Mouse (Mus musculus) adrenal gland, postnatal 10 days (tissue): Measurements from ENCODE around the gene Il5. TPM values are rescaled to one million over a fixed set of nuclear protein-coding genes. Genes with fewer than 3 reads are reported as not detected.

Source experiments
- DNase-seq: peaks from one replicate; pipeline ENCODE4 v3.0.0; 2021; ENCODE audit warnings: mixed read lengths
- microRNA-seq: library from miRNA; unstranded; fragments of <30 nt; microRNA quantifications from one replicate; pipeline ENCODE4 v1.2.0, GENCODE M21; 2021
- total RNA-seq, 2 experiments: library from RNA; stranded (reverse); gene quantifications; 2 replicates each; pipeline ENCODE4 v1.2.3; 2021

Gene Il5
- total RNA-seq, 2 experiments from 2014 or later = not detected

DNA sequence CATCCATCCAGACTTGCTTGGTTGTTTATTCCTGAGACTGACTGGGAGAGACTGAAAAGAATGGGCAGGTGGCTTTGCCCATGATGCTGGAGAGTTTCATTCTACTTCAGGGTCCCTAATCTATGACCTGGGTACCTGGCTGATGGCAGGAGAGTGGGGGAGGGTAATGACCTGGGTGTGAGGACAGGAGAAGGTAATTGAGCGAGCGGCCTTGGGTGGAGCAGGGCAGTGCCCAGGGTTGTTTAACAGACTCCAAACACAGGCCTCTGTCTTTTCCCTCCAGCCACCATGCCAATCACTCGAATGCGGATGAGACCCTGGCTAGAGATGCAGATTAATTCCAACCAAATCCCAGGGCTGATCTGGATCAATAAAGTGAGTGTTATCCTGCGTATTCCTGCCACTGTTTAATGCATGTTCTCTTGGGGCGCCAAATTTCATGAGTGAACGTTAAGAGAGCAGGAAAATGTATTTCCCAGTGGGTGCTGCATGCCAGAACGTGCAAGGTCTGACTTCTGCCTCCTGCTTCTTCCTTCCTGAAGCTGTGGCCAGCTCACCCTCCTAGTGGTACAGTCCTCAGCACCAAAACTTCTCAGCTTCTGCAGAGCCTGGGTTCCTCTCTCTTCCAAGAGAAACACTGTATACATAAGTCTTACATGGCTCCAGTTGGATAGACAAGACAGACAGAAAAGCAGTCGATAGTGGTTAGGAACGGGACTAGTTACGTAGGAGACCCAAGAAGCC lies 50.6 kb downstream of the Il5 start:
- no peak for DNase-seq

DNA sequence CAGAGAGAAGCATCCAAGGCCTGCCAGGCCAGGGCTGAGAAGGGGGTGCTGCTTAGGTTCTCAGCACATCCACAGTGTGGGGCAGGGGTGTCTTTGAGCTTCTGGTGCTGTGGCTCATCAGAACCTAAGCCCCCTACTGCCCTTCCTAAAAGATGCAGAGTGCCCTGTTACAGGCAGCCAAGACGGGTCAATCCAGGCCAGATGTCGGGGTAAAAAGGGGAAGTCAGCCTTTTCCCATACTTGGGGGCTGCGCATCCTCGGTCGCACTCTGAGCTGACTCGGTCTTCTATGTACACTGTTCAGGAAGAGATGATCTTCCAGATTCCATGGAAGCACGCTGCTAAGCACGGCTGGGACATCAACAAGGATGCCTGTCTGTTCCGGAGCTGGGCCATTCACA lies 51.9 kb downstream of the Il5 start:
- no peak for DNase-seq

DNA sequence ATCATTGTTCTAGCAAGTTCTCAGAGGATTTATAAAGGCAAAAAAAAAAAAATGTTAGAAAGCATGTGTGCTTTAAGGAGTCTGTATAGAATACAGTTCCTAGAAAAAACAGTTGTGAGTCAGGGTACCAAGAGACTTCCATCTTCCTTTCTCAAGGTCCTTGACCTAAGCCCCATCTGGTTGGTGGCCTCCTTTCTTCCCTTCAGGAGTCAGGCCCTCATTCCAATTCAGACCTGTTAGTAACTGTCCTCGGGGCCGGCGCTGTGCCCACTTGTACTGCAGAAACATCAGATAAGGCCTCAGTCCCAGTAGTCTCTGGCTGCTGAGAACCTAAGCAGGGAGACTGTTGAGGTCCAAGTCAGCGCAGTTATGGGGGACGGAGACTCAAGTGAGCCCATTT lies 52.5 kb downstream of the Il5 start, which contains the start of gene Gm17334:
Gene Gm17334 (minus strand): TSS at position 101 of the 400 bp plus-strand sequence.
- no peak for DNase-seq

DNA sequence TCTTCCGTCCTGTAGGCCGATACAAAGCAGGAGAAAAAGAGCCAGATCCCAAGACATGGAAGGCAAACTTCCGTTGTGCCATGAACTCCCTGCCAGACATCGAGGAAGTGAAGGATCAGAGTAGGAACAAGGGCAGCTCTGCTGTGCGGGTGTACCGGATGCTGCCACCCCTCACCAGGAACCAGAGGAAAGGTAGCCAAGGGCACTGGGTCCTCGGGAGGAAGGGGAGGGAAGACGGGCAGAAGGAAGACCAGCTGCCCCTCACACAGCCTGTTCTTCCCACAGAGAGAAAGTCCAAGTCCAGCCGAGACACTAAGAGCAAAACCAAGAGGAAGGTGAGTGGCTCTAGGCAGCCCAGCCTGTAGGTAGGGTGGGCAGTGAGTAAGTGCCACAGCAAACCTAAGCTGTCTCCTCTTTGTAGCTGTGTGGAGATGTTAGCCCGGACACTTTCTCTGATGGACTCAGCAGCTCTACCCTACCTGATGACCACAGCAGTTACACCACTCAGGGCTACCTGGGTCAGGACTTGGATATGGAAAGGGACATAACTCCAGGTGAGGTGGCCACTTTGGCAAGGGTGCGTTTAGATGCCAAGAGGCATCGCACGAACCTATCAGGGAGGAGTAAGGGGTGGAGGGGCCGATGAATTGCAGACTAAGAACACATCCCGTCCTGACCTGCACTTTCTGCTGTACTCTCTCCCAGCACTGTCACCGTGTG lies 53.2 kb downstream of the Il5 start:
- no peak for DNase-seq

Small RNAs within 50 kb of the gene (microRNA-seq; reads per million reads assigned to microRNA genes)
- gene Mir7671 = not detected

Other genes starting within 250 kb of the Il5 start
- not detected for gene Gm9945, start 240.6 kb upstream of the Il5 start, total RNA-seq
- gene Sowaha, start 240.5 kb upstream of the Il5 start, total RNA-seq = under 1 TPM; 0.60 to 0.94 TPM
- gene Sept8, start 201.5 kb upstream of the Il5 start, total RNA-seq = 10 to 100 TPM; 41.2 to 49.2 TPM
- 10 to 100 TPM; 24.2 to 26.5 TPM for gene Kif3a, start 153.4 kb upstream of the Il5 start, total RNA-seq
- gene Il4, start 102.1 kb upstream of the Il5 start, total RNA-seq = not detected
- not detected for gene Il13, start 86.1 kb upstream of the Il5 start, total RNA-seq
- 10 to 100 TPM; 12.6 to 16.8 TPM for gene Rad50, start 13.5 kb upstream of the Il5 start, total RNA-seq
- 10 to 100 TPM; 20.0 to 36.7 TPM for gene Irf1, start 49.2 kb downstream of the Il5 start, total RNA-seq
- 1 to 10 TPM in 1 of 2 experiments, not detected in 1; 1.2 TPM for gene Gm17334, start 52.4 kb downstream of the Il5 start, total RNA-seq
- 1 to 10 TPM; 5.7 to 7.9 TPM for gene Gm12216, start 138.5 kb downstream of the Il5 start, total RNA-seq
- gene Slc22a5, start 170.9 kb downstream of the Il5 start, total RNA-seq = 10 to 100 TPM; 33.7 to 40.7 TPM